Mouse (Mus musculus) hindbrain, embryonic 10.5 days (tissue): ENCODE results near the gene Ids. TPM values are rescaled to one million over a fixed set of nuclear protein-coding genes. Genes with fewer than 3 reads are reported as not detected.

Experiments
- DNase-seq: peaks from one replicate; pipeline ENCODE4 v3.0.0-alpha.2; 2017; ENCODE audit warnings: low spot score
- H3K27ac ChIP-seq: fragments of 300-500 bp; sonication (generic); 2 replicates; pipeline ENCODE4 v1.5.1; 2016; ENCODE audit warnings: mild to moderate bottlenecking, moderate library complexity
- H3K27me3 ChIP-seq: fragments of 300-500 bp; sonication (generic); 2 replicates; pipeline ENCODE4 v1.6.1; 2016; ENCODE audit warnings: mild to moderate bottlenecking; ENCODE audit not compliant: poor library complexity, insufficient read depth, severe bottlenecking
- H3K36me3 ChIP-seq: fragments of 300-500 bp; sonication (generic); 2 replicates; pipeline ENCODE4 v1.6.1; 2016; ENCODE audit warnings: mild to moderate bottlenecking, moderate library complexity
- H3K4me1 ChIP-seq: fragments of 300-500 bp; sonication (generic); replicated peaks from 2 replicates; pipeline ENCODE4 v1.6.1; 2016; ENCODE audit warnings: mild to moderate bottlenecking
- H3K4me3 ChIP-seq: fragments of 300-500 bp; sonication (generic); 2 replicates; pipeline ENCODE4 v1.5.1; 2016; ENCODE audit warnings: mild to moderate bottlenecking, moderate library complexity
- H3K9me3 ChIP-seq: fragments of 300-500 bp; sonication (generic); 2 replicates; pipeline ENCODE4 v1.6.1; 2016; ENCODE audit warnings: mild to moderate bottlenecking, moderate library complexity
- WGBS: fragments of 180-500 bp; shearing (Covaris S2); methylation state at CpG from one replicate; pipeline ENCODE4 v1.1.7; 2016; 5-methylcytosine and 5-hydroxymethylcytosine counted together
- polyA plus RNA-seq: library from polyadenylated mRNA; unstranded; fragments of >200 nt; fragmentation: Nextera tagmentation; extraction: Ambion mirVana; gene quantifications from 2 replicates; pipeline ENCODE4 v1.2.1, GENCODE M21; 2016

Gene Ids
- polyA plus RNA-seq, 1 experiment from 2014 or later: 2.6 TPM

DNA sequence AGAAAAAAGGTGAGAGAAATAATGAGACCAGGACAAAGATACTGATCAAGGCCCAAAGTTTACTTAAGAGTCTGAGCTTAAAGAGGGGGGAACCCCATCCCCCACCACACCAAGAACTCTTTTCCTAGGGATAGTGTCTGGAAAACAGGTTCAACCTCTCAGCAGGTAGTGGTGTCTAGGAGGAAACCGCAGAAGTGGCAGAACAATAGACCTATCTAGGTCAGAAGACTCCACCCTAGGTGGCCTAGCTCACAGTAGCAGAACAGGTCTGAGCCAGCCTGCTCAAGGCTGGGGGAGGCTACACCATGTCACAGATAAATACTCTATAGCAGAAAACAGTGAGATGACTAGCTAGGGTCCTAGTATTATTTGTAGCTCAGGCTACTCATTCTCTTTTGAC, 37.2 kb downstream of the Ids start:
- Histone ChIP-seq H3K27me3 (no peaks in the 10 kb centered on the region), H3K36me3 (no peaks in the 10 kb centered on the region), H3K27ac (no peak overlapping the region), H3K4me1 (no peaks in the 10 kb centered on the region), H3K4me3 (no peak overlapping the region), H3K9me3 (no peaks in the 10 kb centered on the region)
- no peak for DNase-seq
- WGBS: 61% methylated on average over 1 of the region's 1 CpGs

DNA sequence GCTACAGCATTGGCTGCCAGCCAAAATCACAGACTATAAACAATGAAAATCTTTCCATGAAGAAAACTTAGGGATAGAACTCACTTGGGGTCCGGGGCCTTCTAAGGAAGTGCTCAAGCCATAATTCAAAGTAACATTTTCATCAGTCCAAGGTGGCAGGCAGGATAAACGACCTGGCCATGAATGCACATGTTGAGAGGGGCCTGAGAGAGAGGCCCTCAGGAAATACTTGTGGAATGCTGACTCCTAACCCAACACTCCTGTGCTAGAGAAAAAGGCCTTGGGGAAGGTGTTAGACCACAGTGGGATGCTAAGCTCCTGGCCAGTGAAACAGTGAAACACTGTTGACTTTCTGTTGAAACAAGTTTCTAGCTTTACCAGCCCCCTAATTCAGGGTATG, 45.6 kb downstream of the Ids start:
- Histone ChIP-seq H3K27me3 (no peaks in the 10 kb centered on the region), H3K27ac (no peak overlapping the region), H3K4me1 (no peaks in the 10 kb centered on the region), H3K9me3 (no peaks in the 10 kb centered on the region), H3K36me3 (no peaks in the 10 kb centered on the region), H3K4me3 (no peak overlapping the region)
- no peak for DNase-seq
- WGBS: 43% methylated on average over 2 of the region's 2 CpGs

DNA sequence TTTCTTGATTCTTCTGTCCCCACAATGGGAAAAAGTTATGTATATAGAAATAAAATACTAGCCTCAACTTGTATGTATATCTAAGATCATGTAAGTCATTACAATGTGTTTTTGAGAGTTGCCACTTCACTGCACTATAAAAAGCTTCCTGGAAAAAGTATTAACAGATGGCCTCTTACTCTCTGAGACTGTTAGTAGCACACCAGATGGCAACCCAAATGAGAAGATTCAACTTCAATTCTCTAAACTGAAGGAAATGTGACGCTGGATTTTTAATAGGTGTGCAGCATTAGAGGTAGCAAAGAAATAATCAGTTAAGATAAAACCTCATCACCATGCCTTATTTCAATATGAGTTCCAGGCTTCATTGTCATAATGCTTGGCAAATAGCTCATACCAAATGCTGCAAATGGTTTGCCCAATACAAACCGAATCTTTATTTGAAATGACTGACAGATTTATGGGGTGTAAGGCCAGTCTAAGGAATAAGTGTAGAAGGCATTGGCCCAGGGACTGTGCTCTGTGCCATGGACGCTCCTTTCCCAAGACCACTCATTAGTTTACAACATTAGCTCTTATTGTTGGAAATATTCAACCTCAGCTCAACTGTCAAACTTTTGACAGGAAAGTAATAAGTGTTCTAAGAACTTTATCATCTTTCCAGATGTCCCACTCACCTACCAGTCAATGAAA, 49.8 kb downstream of the Ids start:
- H3K27ac ChIP-seq: no peak overlapping the region
- H3K4me3 ChIP-seq: no peak overlapping the region
- 86% methylated on average over 3 of the region's 3 CpGs for WGBS
- H3K27me3 ChIP-seq: no peaks in the 10 kb centered on the region
- H3K36me3 ChIP-seq: no peaks in the 10 kb centered on the region
- no peaks in the 10 kb centered on the region for H3K4me1 ChIP-seq
- DNase-seq: no peak
- H3K9me3 ChIP-seq: no peaks in the 10 kb centered on the region

Other genes with a start within 250 kb of the Ids start
- 27.4 and 31.3 TPM in 2 replicates for gene 1110012L19Rik, start 20.8 kb upstream of the Ids start, polyA plus RNA-seq
- gene Tmem185a, start 112.1 kb upstream of the Ids start, polyA plus RNA-seq: 46.3 and 49.2 TPM in 2 replicates